Mouse (Mus musculus) CH12.LX (cell line): ENCODE measurements at regions not wholly inside any gene's neighbourhood (a gene's known extent, or its start where the extent isn't known, plus 50 kb on each side); places are given as distances from the start of the nearest gene placed in this dataset.

Experiments
- DNase-seq: peaks from one replicate; pipeline ENCODE4 v3.0.0-alpha.2; 2013; ENCODE audit errors: extremely low read depth
- H3K27ac ChIP-seq: 2 replicates; pipeline ENCODE4 v1.5.1; 2012; ENCODE audit warnings: low read depth, mild to moderate bottlenecking, control low read depth, moderate library complexity; ENCODE audit not compliant: insufficient read depth
- H3K27me3 ChIP-seq: replicated peaks from 2 replicates; pipeline ENCODE3; 2012; ENCODE audit warnings: inconsistent platforms
- H3K36me3 ChIP-seq, 2 experiments: replicated peaks in 1 of 2; 2 replicates each; pipeline versions ENCODE3 to v1.6.1; 2012; ENCODE audit warnings: inconsistent platforms in 1 of 2, low read length in 1 of 2, mild to moderate bottlenecking in 1 of 2, mixed read lengths in 1 of 2, moderate library complexity in 1 of 2; ENCODE audit not compliant: control insufficient read depth in 1 of 2, insufficient read depth in 1 of 2
- H3K4me1 ChIP-seq, 2 experiments: 2 replicates each; pipeline ENCODE4 v1.6.1; 2012; ENCODE audit warnings: inconsistent platforms in 1 of 2, moderate library complexity in 1 of 2; ENCODE audit not compliant: insufficient read depth in 2 of 2, control insufficient read depth in 1 of 2
- H3K4me2 ChIP-seq: 2 replicates; pipeline ENCODE4 v1.6.1; 2012; ENCODE audit warnings: low read depth, mild to moderate bottlenecking, control low read depth; ENCODE audit not compliant: poor library complexity, insufficient read depth, severe bottlenecking
- H3K4me3 ChIP-seq, 3 experiments: fragments of 150-350 bp in 1 of 3; sonication (generic) in 1 of 3; replicated peaks in 1 of 3; 2 replicates each; pipeline versions ENCODE3 to v1.5.1; 2011 to 2012; ENCODE audit warnings: low read depth in 2 of 3, low read length in 2 of 3, mild to moderate bottlenecking in 2 of 3, moderate library complexity in 2 of 3, control low read depth in 1 of 3, improper control_type of control experiment in 1 of 3, inconsistent platforms in 1 of 3, mixed read lengths in 1 of 3; ENCODE audit not compliant: poor library complexity in 1 of 3
- H3K79me2 ChIP-seq: replicated peaks from 2 replicates; pipeline ENCODE4 v1.6.1; 2012; ENCODE audit warnings: mild to moderate bottlenecking, moderate library complexity; ENCODE audit not compliant: control insufficient read depth, poor library complexity, insufficient read depth, severe bottlenecking; ENCODE audit errors: extremely low read depth
- H3K9ac ChIP-seq: 2 replicates; pipeline ENCODE4 v1.6.1; 2012; ENCODE audit warnings: low read depth, mild to moderate bottlenecking, control low read depth, moderate library complexity; ENCODE audit not compliant: insufficient read depth
- H3K9me3 ChIP-seq: replicated peaks from 2 replicates; pipeline ENCODE3; 2012; ENCODE audit warnings: low read length, inconsistent platforms, mixed read lengths
- BHLHE40 ChIP-seq: IDR thresholded peaks from 2 replicates; pipeline ENCODE4 v1.6.1; 2011; ENCODE audit warnings: mild to moderate bottlenecking, low read depth, low read length, improper control_type of control experiment
- CHD1 ChIP-seq: IDR thresholded peaks from 2 replicates; pipeline ENCODE4 v1.6.1; 2012; ENCODE audit warnings: low read depth, low read length, improper control_type of control experiment, inconsistent platforms
- CHD2 ChIP-seq: IDR thresholded peaks from 2 replicates; pipeline ENCODE4 v1.6.1; 2011; ENCODE audit warnings: low read length, improper control_type of control experiment
- CTCF ChIP-seq, 2 experiments: IDR thresholded peaks in 1 of 2; conservative IDR thresholded peaks in 1 of 2; 2 replicates each; pipeline ENCODE4 v1.5.1; 2011 to 2012; ENCODE audit warnings: low read depth in 2 of 2, low read length in 2 of 2, improper control_type of control experiment in 1 of 2, inconsistent platforms in 1 of 2, mild to moderate bottlenecking in 1 of 2, moderate library complexity in 1 of 2
- E2F4 ChIP-seq: IDR thresholded peaks from 2 replicates; pipeline ENCODE4 v1.6.1; 2011; ENCODE audit warnings: low read depth, low read length, improper control_type of control experiment; ENCODE audit not compliant: insufficient replicate concordance
- ELF1 ChIP-seq: IDR thresholded peaks from 2 replicates; pipeline ENCODE4 v1.6.1; 2014; ENCODE audit warnings: low read depth, mild to moderate bottlenecking, inconsistent platforms, low read length, improper control_type of control experiment
- EP300 ChIP-seq: IDR thresholded peaks from 2 replicates; pipeline ENCODE4 v1.6.1; 2011; ENCODE audit warnings: low read length, improper control_type of control experiment
- ETS1 ChIP-seq: conservative IDR thresholded peaks from 2 replicates; pipeline ENCODE4 v1.6.1; 2012; ENCODE audit warnings: low read depth, mild to moderate bottlenecking, inconsistent platforms, low read length, improper control_type of control experiment, moderate library complexity
- GABPA ChIP-seq: IDR thresholded peaks from 2 replicates; pipeline ENCODE4 v1.6.1; 2012; ENCODE audit warnings: low read depth, low read length, improper control_type of control experiment, inconsistent platforms; ENCODE audit not compliant: insufficient replicate concordance
- HCFC1 ChIP-seq: IDR thresholded peaks from 2 replicates; pipeline ENCODE4 v1.6.1; 2012; ENCODE audit warnings: low read depth, mild to moderate bottlenecking, inconsistent platforms, low read length, improper control_type of control experiment
- IRF4 ChIP-seq: IDR thresholded peaks from 2 replicates; pipeline ENCODE4 v1.6.1; 2014; ENCODE audit warnings: low read depth, mild to moderate bottlenecking, inconsistent platforms, low read length, improper control_type of control experiment
- JUN ChIP-seq: IDR thresholded peaks from 2 replicates; pipeline ENCODE4 v1.6.1; 2011; ENCODE audit warnings: low read depth, mild to moderate bottlenecking, low read length, improper control_type of control experiment, moderate library complexity; ENCODE audit not compliant: insufficient read depth
- JUND ChIP-seq: conservative IDR thresholded peaks from 2 replicates; pipeline ENCODE4 v1.6.1; 2011; ENCODE audit warnings: low read depth, low read length, improper control_type of control experiment
- KAT2A ChIP-seq: IDR thresholded peaks from 2 replicates; pipeline ENCODE4 v1.6.1; 2012; ENCODE audit warnings: low read length, improper control_type of control experiment, inconsistent platforms; ENCODE audit not compliant: insufficient replicate concordance
- MAFK ChIP-seq: IDR thresholded peaks from 2 replicates; pipeline ENCODE4 v1.6.1; 2011; ENCODE audit warnings: low read length, improper control_type of control experiment; ENCODE audit not compliant: insufficient replicate concordance
- MAX ChIP-seq: IDR thresholded peaks from 2 replicates; pipeline ENCODE4 v1.6.1; 2011; ENCODE audit warnings: low read length, improper control_type of control experiment
- MAZ ChIP-seq: IDR thresholded peaks from 2 replicates; pipeline ENCODE4 v1.6.1; 2012; ENCODE audit warnings: low read depth, mild to moderate bottlenecking, inconsistent platforms, low read length, improper control_type of control experiment, moderate library complexity
- MEF2A ChIP-seq: IDR thresholded peaks from 2 replicates; pipeline ENCODE4 v1.6.1; 2014; ENCODE audit warnings: low read depth, mild to moderate bottlenecking, inconsistent platforms, low read length, improper control_type of control experiment, borderline replicate concordance
- MXI1 ChIP-seq: IDR thresholded peaks from 2 replicates; pipeline ENCODE4 v1.6.1; 2011; ENCODE audit warnings: mild to moderate bottlenecking, low read depth, low read length, improper control_type of control experiment
- MYC ChIP-seq: IDR thresholded peaks from 2 replicates; pipeline ENCODE4 v1.6.1; 2011; ENCODE audit warnings: low read depth, mild to moderate bottlenecking, improper control_type of control experiment, low read length
- NELFE ChIP-seq: IDR thresholded peaks from 2 replicates; pipeline ENCODE4 v1.6.1; 2011; ENCODE audit warnings: low read depth, low read length, improper control_type of control experiment
- NRF1 ChIP-seq: IDR thresholded peaks from 2 replicates; pipeline ENCODE4 v1.6.1; 2014; ENCODE audit warnings: low read depth, mild to moderate bottlenecking, inconsistent platforms, low read length, improper control_type of control experiment, moderate library complexity
- PAX5 ChIP-seq: IDR thresholded peaks from 2 replicates; pipeline ENCODE4 v1.6.1; 2012; ENCODE audit warnings: low read length, inconsistent platforms, mixed read lengths
- POLR2A ChIP-seq: IDR thresholded peaks from 2 replicates; pipeline ENCODE4 v1.6.1; 2011; ENCODE audit warnings: low read depth, mild to moderate bottlenecking, improper control_type of control experiment, low read length
- POLR2AphosphoS2 ChIP-seq: IDR thresholded peaks from 2 replicates; pipeline ENCODE4 v1.6.1; 2011; ENCODE audit warnings: low read depth, low read length, improper control_type of control experiment
- RAD21 ChIP-seq: IDR thresholded peaks from 2 replicates; pipeline ENCODE4 v1.6.1; 2011; ENCODE audit warnings: low read depth, mild to moderate bottlenecking, low read length, improper control_type of control experiment, moderate library complexity
- RCOR1 ChIP-seq: conservative IDR thresholded peaks from 2 replicates; pipeline ENCODE4 v1.6.1; 2012; ENCODE audit warnings: low read depth, mild to moderate bottlenecking, inconsistent platforms, low read length, improper control_type of control experiment
- SIN3A ChIP-seq: IDR thresholded peaks from 2 replicates; pipeline ENCODE4 v1.6.1; 2012; ENCODE audit warnings: low read length, improper control_type of control experiment, inconsistent platforms
- SMC3 ChIP-seq: IDR thresholded peaks from 2 replicates; pipeline ENCODE4 v1.6.1; 2011; ENCODE audit warnings: low read depth, low read length, improper control_type of control experiment
- TBP ChIP-seq: conservative IDR thresholded peaks from 2 replicates; pipeline ENCODE4 v1.6.1; 2011; ENCODE audit warnings: low read depth, low read length, improper control_type of control experiment
- TCF12 ChIP-seq: IDR thresholded peaks from 2 replicates; pipeline ENCODE4 v1.6.1; 2014; ENCODE audit warnings: low read depth, mild to moderate bottlenecking, inconsistent platforms, low read length, improper control_type of control experiment
- UBTF ChIP-seq: IDR thresholded peaks from 2 replicates; pipeline ENCODE4 v1.6.1; 2012; ENCODE audit warnings: low read depth, mild to moderate bottlenecking, inconsistent platforms, low read length, improper control_type of control experiment, moderate library complexity
- USF1 ChIP-seq: IDR thresholded peaks from 2 replicates; pipeline ENCODE4 v1.6.1; 2014; ENCODE audit warnings: low read depth, mild to moderate bottlenecking, inconsistent platforms, low read length, improper control_type of control experiment
- USF2 ChIP-seq: conservative IDR thresholded peaks from 2 replicates; pipeline ENCODE4 v1.6.1; 2011; ENCODE audit warnings: low read depth, low read length, improper control_type of control experiment
- ZC3H11A ChIP-seq: IDR thresholded peaks from 2 replicates; pipeline ENCODE4 v1.6.1; 2012; ENCODE audit warnings: low read depth, mild to moderate bottlenecking, inconsistent platforms, low read length, improper control_type of control experiment
- ZKSCAN1 ChIP-seq: IDR thresholded peaks from 2 replicates; pipeline ENCODE4 v1.6.1; 2012; ENCODE audit warnings: low read depth, inconsistent platforms, low read length, improper control_type of control experiment, borderline replicate concordance
- ZMIZ1 ChIP-seq: IDR thresholded peaks from 2 replicates; pipeline ENCODE4 v1.6.1; 2012; ENCODE audit warnings: low read depth, mild to moderate bottlenecking, inconsistent platforms, low read length, improper control_type of control experiment
- ZNF384 ChIP-seq: IDR thresholded peaks from 2 replicates; pipeline ENCODE4 v1.6.1; 2012; ENCODE audit warnings: low read depth, low read length, improper control_type of control experiment, inconsistent platforms
- dilution Hi-C: fragments of 300-500 bp; cut with MboI; formaldehyde crosslinking; loops from 2 replicates; pipeline ENCODE4 v1.14.3; 2020; ENCODE audit warnings: low sequenced_read_pairs; ENCODE audit not compliant: extremely low pct_unique_long_range_greater_than_20kb, extremely low pct_ligation_motif_present
- in situ Hi-C: fragments of 300-500 bp; cut with MboI; formaldehyde crosslinking; loops from 3 replicates; pipeline ENCODE4 v1.14.3; 2019; ENCODE audit warnings: low sequenced_read_pairs, low pct_ligation_motif_present, low pct_unique_long_range_greater_than_20kb, mixed read lengths

- no peak for TF ChIP-seq MEF2A
- TF ChIP-seq JUN = no peak
- peak; percentile 20 for TF ChIP-seq EP300
- TF ChIP-seq ZKSCAN1 = no peak
- peak; percentile 74 for TF ChIP-seq ELF1
These were observed 233.4 kb downstream of the Rplp1 start (continued) for GRCm38 (mm10) chr9:61680911-61681311.

GRCm38 (mm10) chr9:61679686-61680085, 234.7 kb downstream of the Rplp1 start:
- in situ Hi-C loops = no loop called here
- dilution Hi-C loops = no loop called here
- TF ChIP-seq ZKSCAN1 (no peak), UBTF (no peak), GABPA (no peak), EP300 (peak; percentile 50), E2F4 (no peak), NRF1 (no peak), NELFE (no peak), TBP (no peak), POLR2A (no peak), RCOR1 (no peak), HCFC1 (peak; percentile 32), POLR2AphosphoS2 (no peak), IRF4 (peak; percentile 18; the same call in 1 of the 2 replicates), JUND (no peak), ETS1 (peak; percentile 74; the same call in 1 of the 2 replicates), USF1 (no peak), MEF2A (peak; percentile 75; the same call in 1 of the 2 replicates), CHD2 (0 out of 2 replicates have a peak, but pooled peaks have one; percentile 17), MXI1 (no peak), SIN3A (no peak), CHD1 (no peak), MAFK (0 out of 2 replicates have a peak, but pooled peaks have one; percentile 42), ZC3H11A (no peak), RAD21 (no peak), USF2 (no peak), MYC (no peak), TCF12 (peak; percentile 45; the same call in 1 of the 2 replicates), KAT2A (0 out of 2 replicates have a peak, but pooled peaks have one; percentile 25), MAX (no peak), PAX5 (no peak), ZMIZ1 (no peak), SMC3 (no peak), ZNF384 (no peak; the same call in 1 of the 2 replicates), ELF1 (peak; percentile 81), BHLHE40 (peak; percentile 80), MAZ (no peak), CTCF (conservative IDR thresholded peaks at IDR 0.05 in 1 of 2, IDR thresholded peaks at IDR 0.05 in 1 of 2; ENCODE audit: low read depth in 2 of 2, low read length in 2 of 2) (no peak), JUN (no peak)
- H3K36me3 ChIP-seq = no peaks in the 10 kb centered on the region
- no peaks in the 10 kb centered on the region for H3K79me2 ChIP-seq
- DNase-seq = peak; percentile 81
- H3K27ac ChIP-seq = peak overlapping the region; percentile 87; the same call in 1 of the 2 replicates
- H3K4me2 ChIP-seq = no peak overlapping the region
- H3K4me3 ChIP-seq = no peak overlapping the region
- H3K9ac ChIP-seq = no peak overlapping the region
- peaks cover 40 to 76% of the 10 kb centered on the region in 2 experiments for H3K4me1 ChIP-seq
- no peaks in the 10 kb centered on the region for H3K9me3 ChIP-seq
- no peaks in the 10 kb centered on the region for H3K27me3 ChIP-seq
